9 mouse cellular contexts compared by ENCODE assay signal in the genomic region with DNA sequence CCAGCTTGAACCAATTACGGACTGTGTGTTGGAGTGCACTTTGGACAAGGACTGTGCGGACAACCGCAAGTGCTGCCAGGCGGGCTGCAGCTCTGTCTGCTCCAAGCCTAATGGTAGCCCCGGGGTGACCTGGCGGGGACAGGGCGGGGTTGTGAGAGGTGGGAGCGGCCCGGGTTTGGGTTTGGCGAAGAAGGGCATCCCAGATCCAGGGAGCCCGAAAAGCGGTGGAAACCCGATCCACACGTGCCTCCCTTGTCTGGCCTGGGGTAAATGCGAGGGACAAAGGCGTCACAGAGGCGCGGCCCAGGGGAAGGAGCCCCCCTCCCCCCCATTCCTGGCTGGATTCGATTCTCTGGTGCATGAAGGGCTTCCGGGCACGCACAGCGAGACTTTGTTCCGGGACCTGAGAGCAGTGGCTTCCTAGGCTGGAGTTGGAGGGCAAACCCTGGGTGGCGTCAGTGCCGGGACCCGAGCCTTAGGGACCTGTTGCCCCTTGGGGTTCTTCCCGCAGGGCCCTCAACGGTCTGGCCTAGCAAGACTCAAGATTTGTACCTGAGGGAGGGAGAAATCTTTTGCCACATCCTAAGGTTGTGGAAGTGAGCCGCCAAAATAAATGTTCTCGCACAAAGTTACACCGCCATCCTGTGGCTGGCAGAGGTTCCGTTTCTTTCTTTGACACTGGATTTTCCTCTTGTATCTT. TPM values are rescaled to one million over a fixed set of nuclear protein-coding genes. Genes with fewer than 3 reads are reported as not detected.
A peak's percentile ranks its signal among the peaks of the same experiment; 100 is the strongest.
DNase-seq lines count a peak whose midpoint lies in the region; ATAC-seq and TF ChIP-seq lines count a peak whose summit lies in the region.
"Had no signal": no experiment of that assay in that cellular context is flagged by ENCODE, and none has a peak within 500 bp of the region (broad histone marks: within the 10 kb centered on the region; RNA-seq: fewer than 3 reads in every experiment).

No protein-coding gene starts in this region.

- WGBS in heart, embryonic 15.5 days, result under 1% methylated on average over 32 of the region's 32 CpGs
- 0% methylated on average over 32 of the region's 32 CpGs for WGBS in lung, embryonic 14.5 days
- WGBS in olfactory bulb, adult 2 months, result under 1% methylated on average over 32 of the region's 32 CpGs

- ATAC-seq in common myeloid progenitor, adult 5-6 weeks (replicated peaks; ENCODE audit: low read depth, poor library complexity, severe bottlenecking), result peak; percentile 65
- ATAC-seq in heart, embryonic 15.5 days (replicated peaks; ENCODE audit: insufficient number of reproducible peaks, insufficient read depth, low FRiP score, low read depth), result 0 out of 2 replicates have a peak, but pooled peaks have one; percentile 23
- ATAC-seq in lung, embryonic 14.5 days (ENCODE audit: insufficient read depth), result peak; percentile 55
- no peak for ATAC-seq in erythroid progenitor cell, adult 5-6 weeks (replicated peaks; ENCODE audit: low FRiP score, poor library complexity, severe bottlenecking)

- H3K4me3 ChIP-seq in heart, embryonic 15.5 days, result peak overlapping the region; percentile 56
- peak overlapping the region; percentile 52 for H3K4me3 ChIP-seq in lung, embryonic 14.5 days (ENCODE audit: low read depth, low read length)
- peak overlapping the region; percentile 27 for H3K4me3 ChIP-seq in olfactory bulb, adult 2 months (ENCODE audit: insufficient read depth, low read depth, low read length)

- H3K9ac ChIP-seq in heart, embryonic 15.5 days, result peak overlapping the region; percentile 59
- peak overlapping the region; percentile 65 for H3K9ac ChIP-seq in lung, embryonic 14.5 days

- TF ChIP-seq POLR2A in olfactory bulb, adult 2 months (IDR thresholded peaks at IDR 0.05; ENCODE audit: insufficient read depth, low read depth, low read length), result no peak

- H3K27ac ChIP-seq in heart, embryonic 15.5 days, result no peak overlapping the region
- H3K27ac ChIP-seq in lung, embryonic 14.5 days (ENCODE audit: low read depth), result peak overlapping the region; percentile 77
- no peak overlapping the region for H3K27ac ChIP-seq in olfactory bulb, adult 2 months (ENCODE audit: insufficient read depth, low read depth, low read length)

- peak overlapping the region; percentile 97 for H3K4me2 ChIP-seq in heart, embryonic 15.5 days
- peak overlapping the region; percentile 91 for H3K4me2 ChIP-seq in lung, embryonic 14.5 days

- peak; percentile 75 for TF ChIP-seq CTCF in lung, embryonic 14.5 days (IDR thresholded peaks at IDR 0.05; ENCODE audit: low read depth)
- TF ChIP-seq CTCF in olfactory bulb, adult 2 months (IDR thresholded peaks at IDR 0.05; ENCODE audit: insufficient read depth, low read depth, low read length), result peak; percentile 34; the same call in 1 of the 2 replicates

- peak; percentile 64 for DNase-seq in 3T3-L1 (ENCODE audit: low read depth, low spot score)
- peak; percentile 80 for DNase-seq in CD4-positive, CD25-positive, alpha-beta regulatory T cell, adult 2 months (ENCODE audit: low read depth, low spot score)
- DNase-seq in kidney, postnatal 10 days, result peak; percentile 64
- peak; percentile 78 for DNase-seq in lung, embryonic 14.5 days

- H3K27me3 ChIP-seq in heart, embryonic 15.5 days, result peaks cover 41% of the 10 kb centered on the region
- peaks cover 7% of the 10 kb centered on the region; the same call in 1 of the 2 replicates for H3K27me3 ChIP-seq in lung, embryonic 14.5 days (ENCODE audit: insufficient read depth, low read length)

- no peaks in the 10 kb centered on the region for H3K9me3 ChIP-seq in heart, embryonic 15.5 days (replicated peaks)
- no peaks in the 10 kb centered on the region for H3K9me3 ChIP-seq in lung, embryonic 14.5 days (ENCODE audit: low read depth, low read length)

- H3K36me3 ChIP-seq in heart, embryonic 15.5 days, result no peaks in the 10 kb centered on the region
- peaks cover 9% of the 10 kb centered on the region; the same call in 1 of the 2 replicates for H3K36me3 ChIP-seq in lung, embryonic 14.5 days (ENCODE audit: insufficient read depth)

- H3K4me1 ChIP-seq in heart, embryonic 15.5 days (replicated peaks), result peaks cover 17% of the 10 kb centered on the region
- 0 out of 2 replicates have a peak, but pooled peaks cover 2% of the 10 kb centered on the region for H3K4me1 ChIP-seq in lung, embryonic 14.5 days (ENCODE audit: insufficient read depth)
- H3K4me1 ChIP-seq in olfactory bulb, adult 2 months (ENCODE audit: control insufficient read depth, insufficient read depth, low read length), result peaks cover 6% of the 10 kb centered on the region

RNA-seq across cellular contexts. Expression of a gene that starts 1.3 kb away (rescaled TPM):
- total RNA-seq in common myeloid progenitor, adult 5-6 weeks (2017), result not detected in 2 replicates
- 10.0 and 39.8 TPM in 2 replicates for polyA plus RNA-seq in heart, embryonic 15.5 days (2015; fragmentation: Nextera tagmentation; extraction: Ambion mirVana)
- 280 and 282 TPM in 2 replicates for polyA plus RNA-seq in lung, embryonic 14.5 days (2014; fragmentation: Nextera tagmentation; extraction: Ambion mirVana)
- not detected in 2 replicates for polyA plus RNA-seq in olfactory bulb, adult 2 months (2012; ENCODE audit: insufficient read depth, insufficient read length, low replicate concordance, missing spikeins)
- total RNA-seq in erythroid progenitor cell, adult 5-6 weeks (2015; ENCODE audit: low replicate concordance), result not detected in 2 replicates
- total RNA-seq in erythroid progenitor cell, adult 5-6 weeks (2017; ENCODE audit: low replicate concordance), result not detected in 2 replicates

RNA-seq across cellular contexts. Expression of a gene that starts 9.8 kb away (rescaled TPM):
- total RNA-seq in common myeloid progenitor, adult 5-6 weeks (2017), result not detected in 2 replicates
- not detected in 2 replicates for polyA plus RNA-seq in heart, embryonic 15.5 days (2015; fragmentation: Nextera tagmentation; extraction: Ambion mirVana)
- polyA plus RNA-seq in lung, embryonic 14.5 days (2014; fragmentation: Nextera tagmentation; extraction: Ambion mirVana), result not detected in 2 replicates
- not detected in 2 replicates for polyA plus RNA-seq in olfactory bulb, adult 2 months (2012; ENCODE audit: insufficient read depth, insufficient read length, low replicate concordance, missing spikeins)
- total RNA-seq in erythroid progenitor cell, adult 5-6 weeks (2015; ENCODE audit: low replicate concordance), result not detected in 2 replicates
- total RNA-seq in erythroid progenitor cell, adult 5-6 weeks (2017; ENCODE audit: low replicate concordance), result not detected in 2 replicates
- total RNA-seq: layer of hippocampus, adult 18-20 months had no signal

RNA-seq across cellular contexts. Expression of a gene that starts 21.8 kb away (rescaled TPM):
- not detected in 2 replicates for total RNA-seq in common myeloid progenitor, adult 5-6 weeks (2017)
- 0.21 and 0.47 TPM in 2 replicates for polyA plus RNA-seq in heart, embryonic 15.5 days (2015; fragmentation: Nextera tagmentation; extraction: Ambion mirVana)
- 0.65 and 0.95 TPM in 2 replicates for polyA plus RNA-seq in lung, embryonic 14.5 days (2014; fragmentation: Nextera tagmentation; extraction: Ambion mirVana)
- polyA plus RNA-seq in olfactory bulb, adult 2 months (2012; ENCODE audit: insufficient read depth, insufficient read length, low replicate concordance, missing spikeins), result not detected in 2 replicates
- not detected in 2 replicates for total RNA-seq in erythroid progenitor cell, adult 5-6 weeks (2015; ENCODE audit: low replicate concordance)
- not detected in 2 replicates for total RNA-seq in erythroid progenitor cell, adult 5-6 weeks (2017; ENCODE audit: low replicate concordance)
- total RNA-seq: layer of hippocampus, adult 18-20 months had no signal

RNA-seq across cellular contexts. Expression of a gene that starts 29.9 kb away (rescaled TPM):
- total RNA-seq in common myeloid progenitor, adult 5-6 weeks (2017), result not detected in 2 replicates
- polyA plus RNA-seq in heart, embryonic 15.5 days (2015; fragmentation: Nextera tagmentation; extraction: Ambion mirVana), result not detected in 2 replicates
- not detected in 2 replicates for polyA plus RNA-seq in lung, embryonic 14.5 days (2014; fragmentation: Nextera tagmentation; extraction: Ambion mirVana)
- not detected in 2 replicates for polyA plus RNA-seq in olfactory bulb, adult 2 months (2012; ENCODE audit: insufficient read depth, insufficient read length, low replicate concordance, missing spikeins)
- total RNA-seq in erythroid progenitor cell, adult 5-6 weeks (2015; ENCODE audit: low replicate concordance), result not detected in 2 replicates
- not detected in 2 replicates for total RNA-seq in erythroid progenitor cell, adult 5-6 weeks (2017; ENCODE audit: low replicate concordance)
- total RNA-seq: layer of hippocampus, adult 18-20 months had no signal

RNA-seq across cellular contexts. Expression of a gene that starts 49.8 kb away (rescaled TPM):
- total RNA-seq in common myeloid progenitor, adult 5-6 weeks (2017), result not detected in 2 replicates
- polyA plus RNA-seq in heart, embryonic 15.5 days (2015; fragmentation: Nextera tagmentation; extraction: Ambion mirVana), result not detected in 2 replicates
- not detected in 2 replicates for polyA plus RNA-seq in lung, embryonic 14.5 days (2014; fragmentation: Nextera tagmentation; extraction: Ambion mirVana)
- not detected in 2 replicates for polyA plus RNA-seq in olfactory bulb, adult 2 months (2012; ENCODE audit: insufficient read depth, insufficient read length, low replicate concordance, missing spikeins)
- not detected in 2 replicates for total RNA-seq in erythroid progenitor cell, adult 5-6 weeks (2015; ENCODE audit: low replicate concordance)
- total RNA-seq in erythroid progenitor cell, adult 5-6 weeks (2017; ENCODE audit: low replicate concordance), result not detected in 2 replicates
- total RNA-seq: layer of hippocampus, adult 18-20 months had no signal
